Mouse (Mus musculus) CD4-positive helper T cell, adult 2 months (primary cell): ENCODE results near the gene Rab30.

Experiments used
- DNase-seq: peaks from one replicate; pipeline ENCODE4 v3.0.0-alpha.2; 2012; ENCODE audit warnings: low read depth, missing footprints, low spot score

Rab30 gene

DNA sequence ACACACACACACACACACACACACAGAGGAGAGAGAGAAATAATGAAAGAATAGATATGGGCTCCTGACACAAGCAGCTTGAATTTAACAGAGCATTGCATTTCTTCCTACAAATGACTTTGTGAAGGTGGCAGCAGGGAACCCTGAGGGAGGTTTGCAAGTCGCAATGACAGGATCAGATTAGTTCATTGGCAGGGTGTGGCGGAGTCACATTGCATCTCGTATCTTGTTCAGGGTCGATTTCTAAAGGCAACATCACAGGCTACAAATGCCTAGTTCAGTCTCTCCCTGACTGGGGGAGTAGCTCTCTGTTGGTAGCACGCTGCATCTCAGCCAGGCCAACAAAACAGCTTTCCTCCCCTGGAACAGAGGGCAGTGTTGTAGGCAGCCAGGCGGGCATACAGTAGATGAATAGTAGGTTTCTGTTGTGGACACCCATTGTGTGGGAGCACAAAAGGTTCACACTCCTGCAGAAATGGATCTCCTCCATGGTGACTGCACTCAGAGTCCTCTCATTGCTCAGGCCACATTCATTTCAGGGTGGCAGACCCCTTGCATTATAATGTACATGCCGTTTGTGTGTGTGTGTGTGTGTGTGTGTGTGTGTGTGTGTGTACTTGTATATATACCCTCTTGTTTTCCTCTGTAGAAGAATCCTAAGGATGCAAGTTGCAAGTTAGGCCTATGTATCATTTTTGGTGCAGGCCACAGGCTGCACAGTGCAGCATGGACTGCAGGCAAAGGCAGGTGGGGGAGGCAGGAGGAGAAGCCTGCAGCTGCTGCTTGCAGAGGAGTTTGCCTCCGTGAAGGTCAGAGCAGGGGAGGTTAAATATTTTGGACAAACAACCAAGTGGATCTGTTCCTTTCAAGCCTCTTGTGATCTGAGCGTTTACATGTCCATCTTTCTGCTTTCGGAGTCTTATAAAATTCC is 58.5 kb downstream of the Rab30 start:
- no peak for DNase-seq

DNA sequence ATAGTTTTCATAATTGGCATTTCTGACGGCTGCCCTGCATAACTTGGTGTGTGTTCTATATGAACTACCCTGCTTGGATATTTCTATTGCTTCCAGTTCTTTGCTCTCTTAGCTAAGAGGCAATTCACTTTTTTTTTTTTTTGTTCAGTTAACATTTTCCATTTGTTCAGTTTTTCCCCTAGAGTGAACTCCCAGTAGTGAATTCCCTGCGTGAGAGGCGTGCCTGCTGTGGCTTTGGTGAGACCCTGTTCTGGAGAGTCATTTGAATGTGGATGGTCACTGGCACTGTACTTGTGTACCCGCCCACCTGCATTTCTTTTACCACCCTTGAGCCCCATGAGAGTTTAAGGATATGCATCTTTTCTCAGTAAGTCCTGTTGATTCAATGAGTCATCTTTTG is 60.8 kb downstream of the Rab30 start:
- DNase-seq = no peak

DNA sequence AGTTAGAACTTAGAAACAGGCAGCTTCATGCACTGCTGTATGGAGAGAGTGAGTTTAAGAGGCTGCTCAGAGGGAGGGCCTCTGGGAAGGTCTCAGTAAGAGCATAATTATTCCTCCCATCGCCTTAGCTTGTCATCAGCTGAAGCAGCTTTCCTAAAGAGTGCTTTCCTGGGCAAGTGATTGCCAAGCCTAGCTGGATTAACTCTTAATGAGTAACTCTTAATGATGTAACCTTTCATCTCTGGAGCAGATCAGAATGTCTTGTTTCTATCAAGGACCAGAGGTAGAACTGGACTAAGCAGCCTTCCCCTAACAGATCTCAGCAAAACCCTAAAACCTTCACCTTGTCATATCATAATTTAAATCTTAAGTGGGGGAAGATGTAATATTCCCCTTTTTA is 61.8 kb downstream of the Rab30 start:
- no peak for DNase-seq

DNA sequence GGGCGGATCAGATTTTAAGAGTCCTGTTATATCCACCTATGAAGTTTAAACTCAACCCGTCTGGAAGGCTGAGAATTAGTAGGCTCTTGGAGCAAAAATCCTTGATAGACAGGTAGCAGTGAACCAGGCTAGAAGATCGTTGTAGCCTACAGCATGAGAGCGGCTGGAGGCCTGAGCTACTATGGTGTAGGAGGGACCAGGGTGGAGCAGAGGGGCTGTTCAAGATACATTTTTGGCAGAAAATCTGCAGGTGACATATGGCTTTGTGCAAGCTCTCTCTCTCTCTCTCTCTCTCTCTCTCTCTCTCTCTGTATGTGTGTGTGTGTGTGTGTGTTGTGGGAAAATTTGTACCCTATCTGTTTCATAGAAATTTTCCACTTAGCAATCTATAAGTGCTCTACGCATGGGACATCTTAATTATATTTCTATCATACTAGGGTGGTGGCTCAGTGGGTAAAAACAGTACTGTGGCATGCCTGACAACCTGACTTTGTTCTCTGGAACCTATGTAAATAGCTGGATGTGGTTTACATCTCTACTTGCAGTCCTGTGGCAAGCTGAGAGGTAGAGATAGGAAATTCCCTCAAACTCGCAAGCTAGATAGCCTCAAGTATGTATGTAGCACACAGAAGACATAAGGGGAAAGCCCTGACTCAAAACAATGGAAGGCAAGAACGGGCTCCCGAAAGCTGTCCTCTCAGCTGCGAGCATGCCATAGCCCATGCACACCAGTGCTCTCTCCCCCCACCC is 63.7 kb downstream of the Rab30 start:
- no peak for DNase-seq

DNA sequence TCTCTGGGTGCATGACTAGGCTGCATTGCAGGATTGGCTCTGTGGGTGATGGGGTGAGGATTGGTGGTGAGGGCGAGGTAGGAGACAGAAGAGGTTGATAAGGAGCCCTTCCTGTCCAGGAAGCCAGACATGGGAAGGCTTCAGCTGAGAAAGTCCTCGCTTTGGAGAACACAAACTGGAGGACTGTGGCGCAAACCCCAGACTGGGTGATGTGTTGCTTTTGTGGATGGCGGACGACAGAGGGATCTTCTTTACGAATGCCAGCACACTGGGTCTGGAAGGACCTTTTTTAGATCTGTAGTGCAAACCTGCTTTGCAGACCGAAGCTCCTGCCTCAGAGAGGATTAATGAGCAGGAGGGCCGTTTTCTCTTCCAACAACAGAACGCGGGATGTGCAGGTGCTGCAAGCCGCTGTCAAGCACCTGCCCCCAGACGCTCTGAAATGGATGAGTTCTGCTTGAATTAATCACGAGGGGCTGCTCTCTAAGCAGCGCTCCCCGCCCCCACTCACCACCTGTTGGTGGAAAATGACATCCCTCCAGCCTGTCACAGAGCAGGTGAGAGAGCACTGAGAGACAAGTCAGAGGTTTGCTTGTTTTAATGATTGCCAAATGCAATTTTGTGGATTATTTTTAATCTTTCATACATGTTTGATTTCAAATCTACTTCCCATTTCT is 65.2 kb downstream of the Rab30 start:
- DNase-seq = no peak

DNA sequence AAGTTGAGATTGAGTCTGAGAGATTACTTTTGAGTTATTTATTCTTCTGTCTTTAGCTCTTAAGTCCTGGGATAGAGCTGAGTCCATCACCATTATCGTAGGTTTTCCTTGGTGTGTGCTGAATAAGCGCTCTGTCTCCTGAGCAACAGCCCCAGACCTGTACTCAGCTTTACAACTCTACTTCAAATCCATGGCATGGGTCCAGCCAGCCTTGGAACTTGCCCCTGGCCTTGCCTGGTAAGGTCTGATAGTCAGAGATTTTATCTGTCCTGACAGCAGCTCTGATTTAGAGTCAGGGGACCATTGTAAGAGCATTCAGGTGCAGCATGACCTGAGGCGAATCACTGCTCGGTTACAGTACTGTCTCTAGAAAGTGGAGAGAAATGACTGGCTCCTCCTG is 66.1 kb downstream of the Rab30 start:
- DNase-seq = no peak

DNA sequence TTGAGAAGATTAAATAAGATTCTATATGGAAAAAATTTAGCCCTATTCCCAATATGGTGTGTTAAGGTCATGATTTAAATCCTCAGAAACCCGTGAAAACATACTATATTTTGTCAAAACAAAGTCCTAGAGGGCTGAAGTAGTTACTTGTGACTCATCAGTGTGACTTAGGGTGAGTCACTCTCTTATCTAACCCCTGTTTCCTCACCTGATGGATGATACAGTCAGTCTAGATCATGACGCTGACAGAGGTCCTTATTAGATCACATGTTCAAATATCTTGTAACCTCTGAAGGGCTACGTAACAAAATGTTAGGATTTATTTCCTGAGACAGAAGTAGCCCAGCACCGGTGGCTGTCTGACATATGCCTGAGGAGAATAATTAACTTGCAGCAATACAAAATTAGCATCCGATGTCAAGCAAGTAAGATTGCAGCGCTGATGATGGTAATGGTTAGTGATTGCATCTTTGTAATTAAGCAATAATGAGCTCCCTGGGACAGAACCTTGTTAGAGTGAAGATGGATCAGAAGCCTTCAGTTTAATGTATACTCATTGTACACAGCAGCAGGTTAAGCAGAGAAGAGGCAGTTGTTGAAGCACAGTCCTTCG is 70.4 kb downstream of the Rab30 start:
- DNase-seq = no peak

DNA sequence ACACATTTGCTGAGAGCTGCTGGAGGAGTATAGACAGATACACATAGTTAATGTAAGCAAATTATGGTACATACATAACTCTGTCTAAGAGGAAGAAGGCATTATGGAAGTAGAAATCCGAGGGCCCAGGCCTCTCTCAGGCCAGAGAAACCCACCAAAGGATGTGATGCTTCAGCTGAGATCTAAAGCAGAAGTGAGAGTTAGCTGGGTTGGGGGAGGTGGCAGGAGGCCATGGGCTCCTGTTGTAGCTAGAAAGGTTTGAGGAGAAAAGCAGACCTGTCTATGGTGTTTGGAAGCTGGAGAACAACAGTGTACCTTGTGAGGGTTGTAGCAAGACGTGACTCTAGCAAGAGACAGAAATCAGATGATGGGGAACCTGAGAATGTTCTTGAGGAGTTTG is 75.8 kb downstream of the Rab30 start:
- no peak for DNase-seq

DNA sequence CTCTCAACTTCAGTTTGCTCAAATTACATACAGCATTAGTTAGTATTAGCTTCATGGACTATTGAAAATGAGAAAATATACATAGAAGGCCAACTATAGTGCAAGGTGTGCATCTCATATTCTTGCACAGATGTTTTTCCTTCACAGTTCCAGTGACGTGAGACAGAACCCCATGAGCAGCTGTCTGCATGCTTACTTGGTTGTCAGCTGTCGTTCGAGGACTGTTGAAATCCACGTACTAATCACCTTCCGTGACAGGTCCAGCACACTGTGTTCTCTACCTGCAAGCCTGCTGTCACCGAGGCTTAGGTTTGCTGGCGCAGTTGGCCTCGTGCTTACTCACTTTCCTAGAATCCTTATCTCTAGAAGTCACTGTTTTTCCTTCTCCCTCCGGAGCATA is 76.5 kb downstream of the Rab30 start:
- no peak for DNase-seq

DNA sequence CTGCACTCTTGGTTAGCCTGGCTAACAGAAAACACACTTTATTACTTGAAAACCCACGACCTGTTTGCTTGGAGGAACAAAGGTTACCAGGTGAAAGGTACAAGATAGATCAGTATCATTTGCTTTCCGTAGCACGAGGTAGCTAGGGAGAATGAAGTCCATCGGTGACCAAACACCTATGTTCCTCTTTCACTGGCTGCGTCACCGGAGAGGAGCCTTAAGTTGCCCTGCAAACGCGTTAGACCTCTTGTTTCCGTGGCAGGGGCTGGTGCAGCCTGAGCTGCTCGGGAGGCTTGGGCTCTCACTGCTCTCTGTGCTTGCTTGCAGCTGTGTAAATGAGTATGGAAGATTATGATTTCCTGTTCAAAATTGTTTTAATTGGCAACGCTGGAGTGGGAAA is 78.3 kb downstream of the Rab30 start:
- DNase-seq = no peak

DNA sequence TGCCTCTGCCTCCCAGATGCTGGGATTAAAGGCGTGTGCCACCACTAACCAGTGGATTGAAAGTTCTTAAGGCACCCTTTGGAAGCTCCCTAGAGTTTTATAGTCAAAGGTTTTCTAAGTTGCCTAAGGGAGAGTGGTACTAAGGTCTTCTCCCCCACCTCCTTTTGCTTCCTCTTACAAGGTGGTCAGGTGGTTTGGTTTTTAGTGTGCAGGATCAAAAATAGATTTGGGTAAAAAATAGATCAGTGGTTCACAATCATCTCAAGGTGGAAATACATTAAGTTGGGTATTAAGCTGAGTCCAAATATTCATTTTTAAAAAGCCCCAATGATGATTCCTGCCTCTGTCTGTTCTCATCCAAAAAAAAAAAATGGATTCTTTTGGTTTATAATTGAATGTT is 79.0 kb downstream of the Rab30 start:
- DNase-seq = no peak

DNA sequence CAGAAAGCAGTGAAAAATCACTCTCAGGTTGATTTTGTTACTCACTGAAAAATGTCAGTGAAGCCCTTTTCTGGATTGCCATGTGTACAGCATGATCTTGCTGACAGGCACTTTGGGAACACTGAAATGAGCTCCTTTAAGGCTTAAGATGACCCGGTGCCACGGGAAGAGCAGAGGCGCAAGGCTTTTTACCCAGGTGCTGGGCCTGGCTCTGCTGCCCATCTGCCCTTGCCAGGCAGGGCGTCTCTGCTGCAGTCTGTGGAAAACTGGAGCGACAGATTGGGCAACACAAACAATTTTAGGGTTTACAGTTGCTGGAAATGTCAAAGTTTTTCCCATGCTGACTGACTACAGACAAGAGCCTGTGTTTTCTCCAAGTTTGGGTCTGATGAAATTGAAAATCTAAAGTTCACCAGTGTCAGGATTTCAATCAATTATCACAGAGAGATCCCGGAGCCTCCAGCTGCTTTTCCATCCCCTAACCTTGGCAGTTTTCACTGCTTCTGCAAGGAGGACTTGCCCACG is 79.6 kb downstream of the Rab30 start:
- no peak for DNase-seq

DNA sequence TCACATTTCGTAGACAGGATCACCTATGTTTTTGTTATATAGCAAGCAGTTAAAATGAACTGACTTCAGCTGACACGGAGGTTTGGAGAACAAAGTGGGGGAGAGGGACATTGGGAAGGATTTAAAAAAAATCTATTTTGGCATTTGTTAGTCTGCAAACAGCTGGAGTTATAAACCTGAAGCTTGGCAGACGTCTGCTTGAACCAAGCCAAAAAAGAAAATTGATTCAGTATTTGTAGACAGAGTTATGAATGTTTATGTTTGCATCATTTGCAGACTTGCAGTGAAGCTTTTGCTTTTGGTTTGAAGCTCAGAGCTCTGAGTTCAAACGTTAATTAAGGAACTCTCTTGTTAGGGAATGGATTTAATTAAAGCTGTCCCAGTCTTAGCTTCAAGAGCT is 80.5 kb downstream of the Rab30 start:
- no peak for DNase-seq

DNA sequence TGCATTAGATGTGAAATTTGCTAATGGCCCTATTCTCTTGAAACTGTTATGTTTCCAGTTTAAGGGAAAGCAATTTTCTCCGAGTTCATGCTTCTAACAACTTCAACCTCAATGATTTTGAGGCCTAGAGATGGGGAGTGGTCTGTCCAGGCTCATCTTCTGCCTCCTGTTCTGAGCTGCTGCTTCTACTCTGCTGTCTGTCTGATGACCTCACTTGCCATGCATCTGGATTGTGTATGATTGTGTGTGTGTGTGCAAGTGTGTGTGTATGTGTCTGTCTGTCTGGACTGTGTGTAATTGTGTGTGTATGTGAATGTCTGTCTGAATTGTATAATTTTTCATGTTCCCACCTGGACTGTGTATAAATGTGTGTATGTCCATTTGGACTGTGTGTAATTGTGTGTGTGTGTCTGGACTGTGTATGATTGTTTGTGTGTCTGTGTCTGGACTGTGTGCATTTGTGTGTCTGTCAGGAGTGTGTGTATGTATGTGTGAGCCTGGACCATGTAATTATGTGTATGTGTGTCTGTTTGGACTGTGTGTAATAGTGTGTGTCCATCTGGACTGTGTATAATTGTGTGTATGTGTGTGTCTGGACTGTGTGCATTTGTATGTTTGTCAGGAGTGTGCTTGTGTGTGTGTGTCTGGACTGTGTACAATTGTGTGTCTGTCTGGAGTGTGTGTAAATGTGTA is 81.2 kb downstream of the Rab30 start:
- no peak for DNase-seq

DNA sequence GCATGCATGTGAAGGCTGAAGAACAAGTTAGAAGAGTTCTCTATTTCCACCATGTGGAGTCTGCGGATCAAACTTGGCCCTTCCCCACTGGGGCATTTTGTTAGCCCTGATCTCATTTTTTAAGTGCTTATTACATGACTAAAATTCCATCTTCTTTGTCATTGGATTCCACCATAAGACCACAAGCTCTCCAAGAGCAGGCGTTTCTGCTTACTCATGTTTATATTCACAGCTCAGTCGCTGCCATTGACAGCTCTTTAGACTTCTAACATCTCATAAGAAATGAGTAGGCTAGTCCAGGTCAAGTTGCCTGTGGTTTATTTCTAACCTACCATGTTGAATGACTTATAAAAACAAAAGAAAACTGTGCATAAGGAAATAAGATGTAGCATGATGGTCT is 84.8 kb downstream of the Rab30 start:
- no peak for DNase-seq

DNA sequence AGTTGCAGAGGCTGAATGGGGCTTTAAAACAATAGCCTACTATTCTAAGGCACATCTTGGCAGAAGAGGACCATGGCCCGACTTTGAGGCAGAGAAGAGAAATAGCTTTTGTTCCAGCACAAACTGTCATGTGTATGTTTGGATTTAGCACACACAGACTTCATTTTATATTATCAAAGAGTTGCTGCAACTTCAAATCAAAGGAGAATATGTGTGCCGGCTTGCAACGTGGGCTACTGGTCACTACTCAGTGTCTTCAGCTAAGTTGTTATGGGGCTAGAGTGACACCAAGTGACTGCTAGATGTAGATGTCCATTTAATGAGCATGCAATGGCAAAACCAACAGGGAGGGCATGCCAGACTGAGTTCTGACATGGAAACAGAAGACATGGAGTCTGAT is 86.6 kb downstream of the Rab30 start:
- no peak for DNase-seq

DNA sequence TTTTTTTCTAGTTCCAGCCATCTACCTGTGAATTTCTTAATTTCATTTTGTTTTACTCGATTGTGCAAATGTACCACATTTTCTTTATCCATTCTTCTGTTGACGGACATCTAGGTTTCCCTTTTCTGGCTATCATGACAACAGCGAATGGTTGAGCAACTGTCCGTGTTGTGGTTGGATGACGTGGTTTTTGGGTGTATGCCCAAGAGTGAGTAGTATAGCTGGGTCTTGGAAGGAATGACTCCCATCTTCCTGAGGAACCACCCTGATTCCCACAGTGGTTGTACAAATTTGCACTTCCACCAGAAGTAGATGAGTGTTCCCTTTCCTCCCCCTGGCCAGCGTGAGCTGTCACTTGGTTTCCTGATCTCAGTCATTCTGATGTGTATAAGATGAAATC is 91.0 kb downstream of the Rab30 start:
- no peak for DNase-seq

DNA sequence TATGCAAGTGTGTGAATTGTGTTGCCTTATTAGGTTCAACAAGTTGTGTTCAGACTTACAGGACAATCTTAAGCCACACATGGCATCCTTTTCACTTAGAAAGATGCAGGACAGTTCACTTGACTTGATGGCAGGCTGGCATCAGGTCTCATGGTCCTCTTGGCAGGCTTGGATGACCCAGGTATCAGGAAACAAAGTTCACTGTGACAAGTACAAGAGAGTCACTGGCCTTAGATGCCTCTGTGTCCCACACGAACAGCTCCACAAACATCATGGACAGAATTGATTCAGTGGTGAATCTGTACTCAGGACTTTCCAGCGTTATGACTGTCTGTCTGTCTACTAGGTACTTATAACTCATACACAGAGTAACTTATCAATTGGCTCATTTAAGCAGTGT is 93.0 kb downstream of the Rab30 start:
- DNase-seq = no peak

DNA sequence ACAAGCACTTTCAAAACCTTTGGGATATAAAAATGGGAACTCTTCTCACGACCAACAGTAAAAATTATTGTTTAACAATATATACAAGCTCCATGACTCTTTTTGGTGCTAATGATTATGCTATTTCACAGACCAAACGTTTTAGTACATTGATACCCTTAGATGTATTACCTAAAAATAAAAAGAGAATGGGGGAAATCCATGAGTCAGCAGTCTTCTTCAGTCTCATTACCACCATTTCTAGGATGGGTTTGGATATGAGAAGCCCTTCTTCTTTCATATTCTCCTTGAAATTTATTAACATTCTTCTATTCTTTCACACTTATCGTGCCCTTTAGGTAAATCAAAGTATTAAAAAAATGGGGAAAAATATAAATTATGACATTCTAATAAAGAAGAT is 95.0 kb downstream of the Rab30 start:
- no peak for DNase-seq

DNA sequence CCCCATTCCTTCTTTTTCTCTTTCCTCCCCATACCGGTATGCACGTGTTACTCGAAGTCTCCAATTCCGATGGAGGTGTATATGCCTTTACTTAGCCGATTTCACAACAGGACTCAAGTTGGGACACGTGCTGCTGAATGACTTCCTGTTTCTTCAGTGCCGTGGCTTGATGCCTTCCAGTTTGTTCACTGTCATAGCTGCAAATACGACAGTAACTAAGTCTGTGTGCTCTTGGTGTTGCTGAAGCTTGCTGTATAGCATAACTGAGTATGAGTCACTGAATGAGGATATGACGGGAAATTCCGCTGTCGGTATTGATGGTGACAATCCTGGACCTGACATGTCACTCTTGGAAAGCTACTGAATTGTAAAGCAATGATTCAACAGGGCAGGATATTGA is 95.8 kb downstream of the Rab30 start:
- DNase-seq = no peak

DNA sequence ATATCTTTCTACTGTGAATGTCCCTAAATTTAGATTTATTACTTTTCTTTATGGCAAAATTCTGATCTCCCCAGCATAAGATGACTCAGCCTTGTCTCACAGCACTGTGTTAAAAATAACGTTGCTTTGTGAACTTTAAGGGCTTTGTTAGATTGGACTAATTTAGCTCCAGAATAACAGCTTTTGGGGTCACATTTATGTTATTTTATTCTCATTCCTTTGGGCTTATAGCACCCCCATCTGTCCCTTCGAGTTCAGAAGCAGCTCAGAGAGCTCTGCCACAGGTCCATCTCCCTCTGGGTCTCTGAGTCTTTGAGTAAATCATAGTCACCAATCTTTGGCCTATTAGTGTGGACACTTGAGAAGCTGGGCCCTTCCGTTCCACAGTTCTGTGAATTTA is 96.5 kb downstream of the Rab30 start:
- DNase-seq = no peak
